Mouse (Mus musculus) right cerebral cortex, postnatal 4 days (tissue): ENCODE results near the gene Nprl2.

ENCODE experiments used
- DNase-seq: peaks from one replicate; pipeline ENCODE4 v3.0.0-alpha.2; 2022

Nprl2 gene

GRCm38 (mm10) chr9:107580501-107581317, 38.7 kb downstream of the Nprl2 start, which contains the start of gene Hyal3:
Hyal3 (plus strand) TSS chr9:107580818.
- peak; percentile 75 for DNase-seq

- DNase-seq, result no peak
These were observed 39.6 kb downstream of the Nprl2 start for GRCm38 (mm10) chr9:107581584-107581983.

GRCm38 (mm10) chr9:107582509-107583062, 40.6 kb downstream of the Nprl2 start:
- no peak for DNase-seq

- no peak for DNase-seq
These were observed 41.1 kb downstream of the Nprl2 start for GRCm38 (mm10) chr9:107583174-107583573.

- DNase-seq, result no peak
These were observed 44.5 kb downstream of the Nprl2 start for GRCm38 (mm10) chr9:107586504-107586903.

- peak; percentile 91 for DNase-seq
These were observed 45.2 kb downstream of the Nprl2 start, which contains the start of gene Ifrd2 for GRCm38 (mm10) chr9:107586974-107587832. Ifrd2 (plus strand) TSS chr9:107587642.

GRCm38 (mm10) chr9:107587833-107588639, 46.0 kb downstream of the Nprl2 start:
- peak; percentile 42 for DNase-seq

GRCm38 (mm10) chr9:107590058-107590772, 48.2 kb downstream of the Nprl2 start:
- DNase-seq, result no peak

GRCm38 (mm10) chr9:107590773-107591060, 48.7 kb downstream of the Nprl2 start:
- no peak for DNase-seq

GRCm38 (mm10) chr9:107593101-107593976, 51.3 kb downstream of the Nprl2 start:
- no peak for DNase-seq

GRCm38 (mm10) chr9:107594281-107595062, 52.4 kb downstream of the Nprl2 start:
- no peak for DNase-seq
